Mouse (Mus musculus): ENCODE measurements at regions not wholly inside any gene's neighbourhood (a gene's known extent, or its start where the extent isn't known, plus 50 kb on each side); places are given as distances from the start of the nearest gene placed in this dataset.

- ATAC-seq (replicated peaks; ENCODE audit: insufficient number of reproducible peaks, low FRiP score, low TSS enrichment, poor library complexity, severe bottlenecking), result no peak
Measured at GRCm38 (mm10) chr13:25333803-25334202, 63.5 kb upstream of the Nrsn1 start.
